Mouse (Mus musculus) MEL (cell line): Measurements from ENCODE around the gene Nrg4.

Experiments used
- CTCF ChIP-seq, 3 experiments: IDR thresholded peaks in 2 of 3; conservative IDR thresholded peaks in 1 of 3; 2 replicates each; pipeline ENCODE4 v1.5.1; 2011 to 2012; ENCODE audit warnings: low read length in 3 of 3, low read depth in 2 of 3, mild to moderate bottlenecking in 2 of 3, improper control_type of control experiment in 1 of 3, inconsistent platforms in 1 of 3, mixed read lengths in 1 of 3, moderate library complexity in 1 of 3; ENCODE audit not compliant: control insufficient read depth in 1 of 3, insufficient read depth in 1 of 3, poor library complexity in 1 of 3, severe bottlenecking in 1 of 3
- GABPA ChIP-seq: IDR thresholded peaks from 2 replicates; pipeline ENCODE4 v1.6.1; 2012; ENCODE audit warnings: low read depth, mild to moderate bottlenecking, inconsistent platforms, low read length, improper control_type of control experiment, moderate library complexity

- no peak for TF ChIP-seq CTCF (IDR thresholded peaks at IDR 0.05 in 2 of 3, conservative IDR thresholded peaks at IDR 0.05 in 1 of 3; ENCODE audit: control insufficient read depth in 1 of 3, insufficient read depth in 1 of 3, low read depth in 2 of 3, low read length in 3 of 3, poor library complexity in 1 of 3, severe bottlenecking in 1 of 3)
- no peak for TF ChIP-seq GABPA
Measured at GRCm38 (mm10) chr9:55253849-55254248, 72.8 kb downstream of the Nrg4 start.
